Mouse (Mus musculus) cerebellum, adult 11 months (tissue): ENCODE measurements around the gene Rhox12.

Experiments used
- DNase-seq: peaks from one replicate; pipeline ENCODE4 v3.0.0; 2022

Gene Rhox12

DNA sequence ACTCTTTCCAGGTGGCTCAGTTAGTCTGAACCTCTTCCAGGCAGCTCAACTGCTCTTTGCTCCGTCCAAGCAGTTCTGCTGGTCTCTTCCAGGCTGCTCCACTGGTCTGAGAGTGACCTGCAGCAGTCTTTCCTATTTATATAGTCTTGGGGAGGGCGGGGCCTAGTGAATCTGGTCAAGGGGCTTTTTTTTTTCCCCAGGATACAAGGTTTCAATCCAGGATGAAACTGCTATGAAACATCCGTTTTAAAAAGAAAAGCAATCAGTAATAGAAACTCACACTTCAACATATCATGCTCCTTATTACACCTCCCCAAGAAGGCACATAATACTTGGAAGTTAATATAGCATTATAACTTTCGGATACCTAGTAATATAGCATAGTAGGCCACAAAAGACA is at the start of gene Rhox12:
Rhox12 (minus strand) TSS at position 101 of the 400 bp plus-strand sequence.
- no peak for DNase-seq

- no peak for DNase-seq
Measured at GRCm38 (mm10) chrX:38159097-38159496, 48.4 kb upstream of the Rhox12 start.

GRCm38 (mm10) chrX:38121478-38121877 is 10.8 kb upstream of the Rhox12 start:
- DNase-seq: no peak

DNA sequence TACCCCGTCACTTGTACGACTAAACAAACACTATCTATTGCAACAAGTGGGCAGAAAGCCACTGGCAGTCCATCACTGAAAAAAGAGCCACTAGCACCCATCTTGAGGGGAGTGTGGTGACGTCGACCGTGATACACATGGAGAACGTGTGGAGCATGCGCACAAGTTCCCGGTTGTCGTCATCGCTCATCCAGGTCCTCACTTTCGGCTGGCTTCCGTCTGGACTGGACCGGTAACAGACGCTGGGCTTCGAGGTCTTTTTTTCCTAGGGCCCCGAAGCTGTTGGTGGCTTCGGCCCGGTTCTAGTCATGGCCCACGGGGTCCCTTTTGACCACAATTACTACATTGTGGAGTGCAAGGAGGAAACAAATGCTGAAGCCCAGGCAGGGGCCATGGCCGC is 10.3 kb upstream of the Rhox12 start, which contains the start of gene Rhox13:
Rhox13 (plus strand) TSS at position 238 of the 400 bp plus-strand sequence.
- DNase-seq: no peak

- no peak for DNase-seq
Measured at GRCm38 (mm10) chrX:38085041-38085440, 25.7 kb downstream of the Rhox12 start, which contains the start of gene Rhox11. Gene Rhox11, minus strand, starts transcription at chrX:38085141.

DNA sequence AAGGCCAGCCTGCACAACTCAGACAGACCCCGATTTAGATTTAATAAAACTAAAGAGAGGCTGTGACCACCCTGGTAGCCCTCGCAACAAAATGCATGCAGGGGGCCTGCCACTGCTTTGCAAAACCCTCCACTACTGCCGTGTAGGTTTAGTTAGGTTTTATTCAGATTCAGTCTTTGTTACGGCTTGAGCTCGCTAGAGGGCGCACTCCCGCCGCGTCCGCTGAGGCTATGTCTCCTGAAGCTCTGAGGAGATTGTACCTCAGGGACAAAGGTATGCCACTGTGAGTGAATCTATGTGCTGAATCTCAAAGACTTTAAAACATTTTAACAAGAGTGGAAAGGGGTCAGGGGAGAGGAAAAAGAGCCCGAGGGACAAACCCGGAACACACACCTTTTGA is 26.5 kb downstream of the Rhox12 start:
- peak; percentile 16 for DNase-seq

GRCm38 (mm10) chrX:38066175-38066574 is 44.5 kb downstream of the Rhox12 start, which contains the start of gene Rhox10:
Gene Rhox10, plus strand, starts transcription at chrX:38066475.
- no peak for DNase-seq

- no peak for DNase-seq
Measured at GRCm38 (mm10) chrX:38061544-38061943, 49.2 kb downstream of the Rhox12 start.
